Mouse (Mus musculus) left cerebral cortex, adult 11 months (tissue): Measurements from ENCODE around the gene Cypt2.
"Not testable (repeated sequence)": the region's sequence is repeated elsewhere in the genome, so short reads cannot be mapped to it uniquely, and the experiment has no call there.

Experiments
- DNase-seq: peaks from one replicate; pipeline ENCODE4 v3.0.0; 2022; ENCODE audit warnings: low spot score

Cypt2 gene

DNA sequence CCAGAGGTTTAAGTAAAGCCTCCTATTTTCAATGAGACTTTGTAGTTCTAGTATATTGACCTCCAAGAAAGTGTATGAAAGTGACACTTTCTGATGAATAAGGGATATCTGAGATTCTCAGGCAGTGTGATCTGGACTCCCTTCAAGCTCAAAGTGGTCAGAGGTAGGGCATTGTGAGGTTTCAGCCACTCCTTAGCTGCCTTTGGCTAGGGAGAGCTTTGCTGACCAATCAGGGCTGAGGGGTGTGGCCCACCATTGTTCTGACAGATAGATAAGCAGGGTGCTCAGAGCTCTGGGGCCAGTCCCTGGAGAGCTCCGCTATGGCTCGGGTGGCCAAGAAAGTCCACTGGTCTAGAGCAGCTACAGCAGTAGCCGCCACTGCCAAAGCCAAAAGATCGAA, at the start of gene Cypt2:
Gene Cypt2, plus strand, starts transcription at position 301 of the 400 bp plus-strand sequence.
- DNase-seq, result not testable (repeated sequence)

DNA sequence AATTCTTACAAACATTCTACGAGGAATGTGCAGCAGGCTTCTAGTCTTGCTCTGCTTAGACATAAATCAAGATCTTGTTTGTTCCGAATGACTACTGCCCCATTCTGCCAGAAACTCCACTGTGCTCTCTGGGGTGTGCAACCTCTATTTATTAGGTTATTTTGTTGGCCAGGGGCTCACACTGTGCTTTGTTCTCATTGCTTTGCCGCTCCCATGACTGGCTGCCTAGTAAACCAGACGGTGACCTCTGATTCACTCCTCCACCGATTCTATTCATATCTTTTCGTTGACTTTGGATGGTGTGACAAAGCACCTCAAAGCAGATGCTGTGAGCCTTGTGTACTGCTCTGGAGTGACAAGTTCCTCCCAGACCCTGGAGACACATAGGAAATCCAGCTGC, 46.7 kb downstream of the Cypt2 start:
- DNase-seq, result no peak
